Mouse (Mus musculus): ENCODE data around the gene Dnajb4.

DNA sequence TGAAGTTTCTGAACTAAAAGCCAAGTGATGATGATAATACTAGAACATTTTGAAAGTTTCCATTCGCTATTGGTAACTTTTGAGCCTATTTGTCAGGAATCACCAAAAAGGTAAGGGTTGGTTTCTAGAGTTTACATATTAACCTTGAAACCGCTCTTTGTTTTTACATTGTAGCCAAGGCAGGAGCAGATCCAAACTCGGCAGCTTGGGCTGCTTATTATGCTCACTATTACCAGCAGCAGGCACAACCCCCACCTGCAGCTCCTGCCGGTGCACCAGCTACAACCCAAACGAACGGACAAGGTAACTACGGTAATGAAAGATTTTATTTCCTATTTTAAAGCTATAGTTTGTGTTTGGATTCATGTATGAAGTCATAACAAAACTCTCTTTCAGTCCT is 15.8 kb upstream of the Dnajb4 start:
- no peak for TF ChIP-seq FLI1 (IDR thresholded peaks at IDR 0.05; ENCODE audit: low read length)
- TF ChIP-seq GATA1 (IDR thresholded peaks at IDR 0.05; ENCODE audit: borderline replicate concordance, low read length): no peak

All from megakaryocyte, embryonic 14.5 days (primary cell).